Mouse (Mus musculus) cortical plate, adult 2 months (tissue): ENCODE data around the gene Gm5767. TPM values are rescaled to one million over a fixed set of nuclear protein-coding genes. Genes with fewer than 3 reads are reported as not detected.

Experiments
- H3K27ac ChIP-seq: fragments of 200-500 bp; 2 replicates; pipeline ENCODE4 v1.5.1; 2012; ENCODE audit warnings: low read length, control low read depth, inconsistent platforms; ENCODE audit not compliant: insufficient read depth
- H3K4me1 ChIP-seq: fragments of 200-500 bp; 2 replicates; pipeline ENCODE4 v1.6.1; 2011; ENCODE audit warnings: low read length; ENCODE audit not compliant: control insufficient read depth, insufficient read depth
- H3K4me3 ChIP-seq: fragments of 200-500 bp; 2 replicates; pipeline ENCODE4 v1.5.1; 2011; ENCODE audit warnings: mild to moderate bottlenecking, low read length, control low read depth; ENCODE audit not compliant: insufficient read depth
- CTCF ChIP-seq: fragments of 200-500 bp; IDR thresholded peaks from 2 replicates; pipeline ENCODE4 v1.5.1; 2011; ENCODE audit warnings: mild to moderate bottlenecking, control low read depth, low read length; ENCODE audit not compliant: insufficient read depth; ENCODE audit errors: extremely low read depth
- POLR2A ChIP-seq: fragments of 200-500 bp; IDR thresholded peaks from 2 replicates; pipeline ENCODE4 v1.6.1; 2011; ENCODE audit warnings: mild to moderate bottlenecking, low read length, control low read depth; ENCODE audit not compliant: insufficient read depth; ENCODE audit errors: extremely low read depth
- polyA plus RNA-seq: library from polyadenylated mRNA; depleted of rRNA; stranded (reverse); fragments of >200 nt; gene quantifications from 2 replicates; pipeline ENCODE4 v1.2.3, GENCODE M21; 2012

Gm5767 gene
- polyA plus RNA-seq, 1 experiment, result not detected

- Histone ChIP-seq H3K4me1 (no peaks in the 10 kb centered on the region), H3K4me3 (no peak overlapping the region), H3K27ac (no peak overlapping the region)
- TF ChIP-seq POLR2A (no peak), CTCF (peak; percentile 85)
Observed at GRCm38 (mm10) chr16:8676800-8677199, 3.8 kb upstream of the Gm5767 start.

GRCm38 (mm10) chr16:8678035-8678434 is 2.5 kb upstream of the Gm5767 start:
- Histone ChIP-seq H3K27ac (no peak overlapping the region), H3K4me3 (no peak overlapping the region), H3K4me1 (no peaks in the 10 kb centered on the region)
- TF ChIP-seq CTCF (no peak), POLR2A (no peak)

- TF ChIP-seq POLR2A, result no peak
- TF ChIP-seq CTCF, result no peak
- no peak overlapping the region for H3K4me3 ChIP-seq
- H3K4me1 ChIP-seq, result no peaks in the 10 kb centered on the region
- no peak overlapping the region for H3K27ac ChIP-seq
Observed at GRCm38 (mm10) chr16:8678676-8679075, 1.9 kb upstream of the Gm5767 start.

- Histone ChIP-seq H3K4me1 (no peaks in the 10 kb centered on the region), H3K4me3 (no peak overlapping the region), H3K27ac (no peak overlapping the region)
- no peak for TF ChIP-seq POLR2A
Observed at GRCm38 (mm10) chr16:8679780-8680179, 790 bp upstream of the Gm5767 start.

GRCm38 (mm10) chr16:8685087-8685486 is 4.5 kb downstream of the Gm5767 start:
- TF ChIP-seq POLR2A, result no peak
- no peak for TF ChIP-seq CTCF

GRCm38 (mm10) chr16:8686121-8686870 is 5.7 kb downstream of the Gm5767 start:
- no peak overlapping the region for H3K27ac ChIP-seq
- TF ChIP-seq POLR2A (no peak), CTCF (peak; percentile 98)

More at GRCm38 (mm10) chr16:8685087-8685486, 4.5 kb downstream of the Gm5767 start:
- H3K4me3 ChIP-seq, result no peak overlapping the region
- H3K27ac ChIP-seq, result no peak overlapping the region
- peaks cover 3% of the 10 kb centered on the region for H3K4me1 ChIP-seq

GRCm38 (mm10) chr16:8686871-8687535 is 6.4 kb downstream of the Gm5767 start:
- no peak for TF ChIP-seq CTCF
- peaks cover 3% of the 10 kb centered on the region for H3K4me1 ChIP-seq
- no peak overlapping the region for H3K4me3 ChIP-seq
- H3K27ac ChIP-seq, result no peak overlapping the region

More at GRCm38 (mm10) chr16:8686121-8686870, 5.7 kb downstream of the Gm5767 start:
- H3K4me3 ChIP-seq, result no peak overlapping the region
- H3K4me1 ChIP-seq, result peaks cover 3% of the 10 kb centered on the region

GRCm38 (mm10) chr16:8687559-8688112 is 7.1 kb downstream of the Gm5767 start:
- H3K27ac ChIP-seq, result no peak overlapping the region
- no peak for TF ChIP-seq CTCF
- no peak for TF ChIP-seq POLR2A
- no peak overlapping the region for H3K4me3 ChIP-seq
- peaks cover 3% of the 10 kb centered on the region for H3K4me1 ChIP-seq

GRCm38 (mm10) chr16:8689979-8690656 is 9.5 kb downstream of the Gm5767 start:
- TF ChIP-seq POLR2A (no peak), CTCF (no peak)
- Histone ChIP-seq H3K4me1 (peaks cover 3% of the 10 kb centered on the region), H3K4me3 (no peak overlapping the region), H3K27ac (no peak overlapping the region)
